Mouse (Mus musculus) spleen, adult 12 weeks (tissue): ENCODE data around the gene C87436.
A peak's percentile ranks its signal among the peaks of the same experiment; 100 is the strongest.

Source experiments
- DNase-seq: peaks from one replicate; pipeline ENCODE4 v3.0.0; 2022; ENCODE audit warnings: low spot score

The C87436 gene

GRCm38 (mm10) chr6:86426358-86426757, 11.8 kb upstream of the C87436 start, which contains the start of gene Gm44790:
TSS of gene Gm44790 (plus strand) at chr6:86426658.
- no peak for DNase-seq

- no peak for DNase-seq
Measured at GRCm38 (mm10) chr6:86431531-86431930, 6.6 kb upstream of the C87436 start.

GRCm38 (mm10) chr6:86433696-86434095, 4.5 kb upstream of the C87436 start:
- DNase-seq: no peak

- no peak for DNase-seq
Measured at GRCm38 (mm10) chr6:86437711-86438110, 463 bp upstream of the C87436 start.

GRCm38 (mm10) chr6:86439119-86439496, 934 bp downstream of the C87436 start:
- DNase-seq: no peak

- DNase-seq: no peak
Measured at GRCm38 (mm10) chr6:86439531-86439930, 1.4 kb downstream of the C87436 start.

GRCm38 (mm10) chr6:86441571-86441970, 3.4 kb downstream of the C87436 start:
- no peak for DNase-seq

- DNase-seq: no peak
Measured at GRCm38 (mm10) chr6:86445551-86445950, 7.4 kb downstream of the C87436 start.

GRCm38 (mm10) chr6:86446927-86447568, 8.9 kb downstream of the C87436 start:
- DNase-seq: no peak

- no peak for DNase-seq
Measured at GRCm38 (mm10) chr6:86456727-86457126, 18.6 kb downstream of the C87436 start.

- DNase-seq: no peak
Measured at GRCm38 (mm10) chr6:86463079-86463478, 24.9 kb downstream of the C87436 start.

GRCm38 (mm10) chr6:86471317-86471716, 33.1 kb downstream of the C87436 start:
- no peak for DNase-seq

- no peak for DNase-seq
Measured at GRCm38 (mm10) chr6:86471760-86472099, 33.6 kb downstream of the C87436 start.

GRCm38 (mm10) chr6:86472100-86472955, 34.2 kb downstream of the C87436 start:
- peak; percentile 100 for DNase-seq

GRCm38 (mm10) chr6:86473077-86473476, 34.9 kb downstream of the C87436 start:
- DNase-seq: no peak

GRCm38 (mm10) chr6:86474072-86474471, 35.9 kb downstream of the C87436 start:
- no peak for DNase-seq

- no peak for DNase-seq
Measured at GRCm38 (mm10) chr6:86474646-86475181, 36.5 kb downstream of the C87436 start.

GRCm38 (mm10) chr6:86475462-86476167, 37.4 kb downstream of the C87436 start:
- DNase-seq: no peak

- DNase-seq: no peak
Measured at GRCm38 (mm10) chr6:86476931-86477330, 38.8 kb downstream of the C87436 start.

GRCm38 (mm10) chr6:86479311-86479710, 41.1 kb downstream of the C87436 start:
- DNase-seq: no peak

GRCm38 (mm10) chr6:86479816-86480188, 41.6 kb downstream of the C87436 start:
- DNase-seq: no peak

- no peak for DNase-seq
Measured at GRCm38 (mm10) chr6:86480189-86480831, 42.1 kb downstream of the C87436 start.
